Mouse (Mus musculus) limb, embryonic 13.5 days (tissue): Measurements from ENCODE around the gene Ubr2. TPM values are rescaled to one million over a fixed set of nuclear protein-coding genes. Genes with fewer than 3 reads are reported as not detected.

ENCODE experiments used
- ATAC-seq: fragments of 200-750 bp; cut with Nextera tagmentation; 2 replicates; pipeline ENCODE4 v1.8.0; 2017; ENCODE audit warnings: low read depth, moderate number of reproducible peaks, moderate TSS enrichment; ENCODE audit not compliant: low FRiP score
- H3K27ac ChIP-seq: fragments of 300-500 bp; sonication (generic); 2 replicates; pipeline ENCODE4 v1.5.1; 2015; ENCODE audit warnings: inconsistent platforms, mild to moderate bottlenecking, moderate library complexity
- H3K27me3 ChIP-seq: fragments of 300-500 bp; sonication (generic); 2 replicates; pipeline ENCODE4 v1.6.1; 2015; ENCODE audit warnings: mild to moderate bottlenecking, inconsistent platforms
- H3K36me3 ChIP-seq: fragments of 300-500 bp; sonication (generic); 2 replicates; pipeline ENCODE4 v1.6.1; 2015; ENCODE audit warnings: inconsistent platforms, mild to moderate bottlenecking, moderate library complexity
- H3K4me1 ChIP-seq: fragments of 300-500 bp; sonication (generic); 2 replicates; pipeline ENCODE4 v1.6.1; 2015; ENCODE audit warnings: inconsistent platforms
- H3K4me2 ChIP-seq: fragments of 300-500 bp; sonication (generic); replicated peaks from 2 replicates; pipeline ENCODE4 v1.6.1; 2015; ENCODE audit warnings: inconsistent platforms, mild to moderate bottlenecking, moderate library complexity
- H3K4me3 ChIP-seq: fragments of 300-500 bp; sonication (generic); 2 replicates; pipeline ENCODE4 v1.5.1; 2015; ENCODE audit warnings: moderate library complexity, mild to moderate bottlenecking, inconsistent platforms
- H3K9ac ChIP-seq: fragments of 300-500 bp; sonication (generic); 2 replicates; pipeline ENCODE4 v1.6.1; 2015; ENCODE audit warnings: mild to moderate bottlenecking, inconsistent platforms
- H3K9me3 ChIP-seq: fragments of 300-500 bp; sonication (generic); 2 replicates; pipeline ENCODE4 v1.6.1; 2016; ENCODE audit warnings: inconsistent platforms
- WGBS: fragments of 180-500 bp; shearing (Covaris S2); methylation state at CpG from one replicate; pipeline ENCODE4 v1.1.7; 2015; 5-methylcytosine and 5-hydroxymethylcytosine counted together
- polyA plus RNA-seq: library from polyadenylated mRNA; unstranded; fragments of >200 nt; fragmentation: Nextera tagmentation; extraction: Ambion mirVana; gene quantifications from 2 replicates; pipeline ENCODE4 v1.2.1, GENCODE M21; 2015

The Ubr2 gene
- polyA plus RNA-seq, 1 experiment from 2014 or later: 18.0 TPM

DNA sequence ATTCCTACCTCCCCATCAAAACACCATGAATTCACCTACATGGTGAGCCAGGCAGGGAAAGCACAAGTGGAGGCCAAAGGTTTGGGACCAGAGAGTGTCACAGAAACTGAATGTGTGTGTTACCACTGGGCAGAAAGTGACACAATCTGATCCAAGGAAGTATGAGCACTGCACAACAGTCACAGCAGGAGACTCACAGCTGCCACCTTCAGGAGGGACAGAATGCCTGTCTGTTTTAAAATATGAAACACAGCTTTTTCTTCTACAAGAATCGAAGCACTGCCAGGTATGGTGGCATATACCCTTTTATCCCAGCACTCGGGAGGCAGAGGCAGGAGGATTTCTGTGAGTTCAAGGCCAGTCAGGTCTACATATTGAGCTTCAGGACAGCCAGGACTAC, 52.3 kb downstream of the Ubr2 start:
- H3K36me3 ChIP-seq: peaks cover 98% of the 10 kb centered on the region
- no peak for ATAC-seq
- H3K9me3 ChIP-seq: no peaks in the 10 kb centered on the region
- H3K4me3 ChIP-seq: no peak overlapping the region
- H3K27ac ChIP-seq: no peak overlapping the region
- no peaks in the 10 kb centered on the region for H3K4me1 ChIP-seq
- H3K4me2 ChIP-seq: no peak overlapping the region
- H3K9ac ChIP-seq: no peak overlapping the region
- 94% methylated on average over 2 of the region's 2 CpGs for WGBS
- H3K27me3 ChIP-seq: no peaks in the 10 kb centered on the region

- ATAC-seq: no peak
- Histone ChIP-seq H3K4me3 (no peak overlapping the region), H3K9ac (no peak overlapping the region), H3K4me2 (no peak overlapping the region), H3K27me3 (no peaks in the 10 kb centered on the region), H3K36me3 (peaks cover 81% of the 10 kb centered on the region), H3K9me3 (no peaks in the 10 kb centered on the region), H3K4me1 (no peaks in the 10 kb centered on the region), H3K27ac (no peak overlapping the region)
- 93% methylated on average over 9 of the region's 9 CpGs for WGBS
Measured at GRCm38 (mm10) chr17:46946276-46946675, 64.1 kb downstream of the Ubr2 start.

DNA sequence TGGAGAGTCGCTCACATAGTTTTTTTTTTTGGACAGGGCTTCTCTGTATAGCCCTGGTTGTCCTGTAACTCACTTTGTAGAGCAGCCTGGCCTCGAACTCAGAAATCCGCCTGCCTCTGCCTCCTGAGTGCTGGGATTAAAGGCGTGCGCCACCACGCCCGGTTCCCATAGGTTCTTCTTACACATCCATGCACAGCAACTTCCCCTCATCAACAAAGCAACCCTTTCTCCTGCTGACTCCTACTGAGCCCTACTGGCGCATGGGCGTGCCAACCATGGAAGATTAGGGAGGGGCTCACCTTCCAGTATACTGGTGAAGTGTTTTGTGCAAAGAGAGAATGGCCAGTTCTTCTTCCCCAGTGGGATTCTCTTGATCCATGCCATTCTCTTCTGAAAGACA, 67.9 kb downstream of the Ubr2 start:
- Histone ChIP-seq H3K27me3 (no peaks in the 10 kb centered on the region), H3K9ac (no peak overlapping the region), H3K4me2 (no peak overlapping the region), H3K9me3 (no peaks in the 10 kb centered on the region), H3K4me1 (no peaks in the 10 kb centered on the region), H3K4me3 (no peak overlapping the region), H3K36me3 (peaks cover 96% of the 10 kb centered on the region), H3K27ac (no peak overlapping the region)
- 90% methylated on average over 9 of the region's 9 CpGs for WGBS
- no peak for ATAC-seq

DNA sequence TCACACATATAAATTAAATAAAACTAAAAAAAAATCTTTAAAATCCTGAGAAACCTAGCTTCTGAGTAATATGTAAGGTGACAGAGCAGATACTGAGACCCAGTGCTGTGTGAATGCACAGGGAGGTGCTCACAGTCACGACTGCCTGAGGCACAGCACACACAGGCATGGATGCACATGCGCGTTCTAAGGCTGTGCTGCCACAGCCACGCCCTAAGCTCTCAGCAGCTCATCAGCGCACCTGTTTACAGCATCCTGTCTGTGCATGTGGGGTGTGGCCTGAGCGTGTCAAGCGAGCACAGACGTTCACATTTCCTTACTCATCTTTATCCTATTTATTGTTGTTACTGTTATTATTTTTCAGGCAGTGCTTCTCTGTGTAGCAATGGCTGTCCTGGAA, 69.9 kb downstream of the Ubr2 start:
- H3K27me3 ChIP-seq: no peaks in the 10 kb centered on the region
- H3K4me3 ChIP-seq: no peak overlapping the region
- peaks cover 98% of the 10 kb centered on the region for H3K36me3 ChIP-seq
- no peaks in the 10 kb centered on the region for H3K4me1 ChIP-seq
- ATAC-seq: no peak
- no peak overlapping the region for H3K4me2 ChIP-seq
- no peaks in the 10 kb centered on the region for H3K9me3 ChIP-seq
- no peak overlapping the region for H3K9ac ChIP-seq
- no peak overlapping the region for H3K27ac ChIP-seq
- WGBS: 93% methylated on average over 8 of the region's 8 CpGs

- peaks cover 98% of the 10 kb centered on the region for H3K36me3 ChIP-seq
- H3K4me1 ChIP-seq: no peaks in the 10 kb centered on the region
Measured at GRCm38 (mm10) chr17:46933557-46934348, 76.6 kb downstream of the Ubr2 start.

GRCm38 (mm10) chr17:46932961-46933360, 77.4 kb downstream of the Ubr2 start:
- no peak overlapping the region for H3K4me3 ChIP-seq
- H3K27ac ChIP-seq: no peak overlapping the region
- H3K27me3 ChIP-seq: no peaks in the 10 kb centered on the region
- no peak for ATAC-seq
- H3K9me3 ChIP-seq: no peaks in the 10 kb centered on the region
- 95% methylated on average over 5 of the region's 5 CpGs for WGBS
- H3K9ac ChIP-seq: no peak overlapping the region
- H3K36me3 ChIP-seq: peaks cover 98% of the 10 kb centered on the region
- H3K4me2 ChIP-seq: no peak overlapping the region
- H3K4me1 ChIP-seq: no peaks in the 10 kb centered on the region

More at GRCm38 (mm10) chr17:46933557-46934348, 76.6 kb downstream of the Ubr2 start:
- WGBS: 83% methylated on average over 19 of the region's 19 CpGs
- no peak overlapping the region for H3K27ac ChIP-seq
- no peak overlapping the region for H3K9ac ChIP-seq
- no peaks in the 10 kb centered on the region for H3K9me3 ChIP-seq
- H3K27me3 ChIP-seq: no peaks in the 10 kb centered on the region
- no peak overlapping the region for H3K4me2 ChIP-seq
- no peak for ATAC-seq
- H3K4me3 ChIP-seq: no peak overlapping the region

DNA sequence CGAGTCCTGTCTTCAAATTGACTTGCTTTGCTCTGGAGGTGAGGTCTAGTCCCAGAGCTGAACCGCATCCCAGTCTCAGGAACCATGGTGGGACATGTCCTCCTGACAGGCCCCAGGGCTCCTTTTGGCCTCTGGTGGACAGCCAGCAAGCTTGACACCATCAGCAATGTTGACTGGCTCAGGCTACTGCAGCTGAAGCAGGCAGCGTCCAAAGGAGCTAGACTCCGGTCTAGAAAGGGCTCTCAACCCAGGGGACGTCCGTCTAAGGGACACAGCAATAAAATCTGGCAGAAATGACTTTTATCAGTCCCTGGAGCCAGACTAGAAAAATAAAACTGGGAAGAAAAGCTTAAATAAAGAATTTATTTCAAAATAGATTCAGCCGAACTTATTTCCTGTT, 80.5 kb downstream of the Ubr2 start:
- Histone ChIP-seq H3K4me1 (no peaks in the 10 kb centered on the region), H3K9me3 (no peaks in the 10 kb centered on the region), H3K27ac (no peak overlapping the region), H3K4me2 (no peak overlapping the region), H3K4me3 (no peak overlapping the region), H3K9ac (no peak overlapping the region), H3K27me3 (no peaks in the 10 kb centered on the region), H3K36me3 (peaks cover 71% of the 10 kb centered on the region)
- ATAC-seq: no peak
- 87% methylated on average over 7 of the region's 7 CpGs for WGBS

- Histone ChIP-seq H3K9ac (no peak overlapping the region), H3K9me3 (no peaks in the 10 kb centered on the region), H3K36me3 (peaks cover 65% of the 10 kb centered on the region), H3K4me3 (no peak overlapping the region), H3K27ac (no peak overlapping the region), H3K4me2 (no peak overlapping the region), H3K27me3 (no peaks in the 10 kb centered on the region), H3K4me1 (no peaks in the 10 kb centered on the region)
- 67% methylated on average over 12 of the region's 12 CpGs for WGBS
- ATAC-seq: no peak
Measured at GRCm38 (mm10) chr17:46929277-46929676, 81.1 kb downstream of the Ubr2 start.

GRCm38 (mm10) chr17:46927781-46928180, 82.6 kb downstream of the Ubr2 start:
- Histone ChIP-seq H3K27ac (no peak overlapping the region), H3K36me3 (peaks cover 50% of the 10 kb centered on the region), H3K9ac (no peak overlapping the region), H3K4me1 (no peaks in the 10 kb centered on the region), H3K27me3 (no peaks in the 10 kb centered on the region), H3K4me2 (no peak overlapping the region), H3K4me3 (no peak overlapping the region), H3K9me3 (no peaks in the 10 kb centered on the region)
- no peak for ATAC-seq
- WGBS: 93% methylated on average over 5 of the region's 5 CpGs

DNA sequence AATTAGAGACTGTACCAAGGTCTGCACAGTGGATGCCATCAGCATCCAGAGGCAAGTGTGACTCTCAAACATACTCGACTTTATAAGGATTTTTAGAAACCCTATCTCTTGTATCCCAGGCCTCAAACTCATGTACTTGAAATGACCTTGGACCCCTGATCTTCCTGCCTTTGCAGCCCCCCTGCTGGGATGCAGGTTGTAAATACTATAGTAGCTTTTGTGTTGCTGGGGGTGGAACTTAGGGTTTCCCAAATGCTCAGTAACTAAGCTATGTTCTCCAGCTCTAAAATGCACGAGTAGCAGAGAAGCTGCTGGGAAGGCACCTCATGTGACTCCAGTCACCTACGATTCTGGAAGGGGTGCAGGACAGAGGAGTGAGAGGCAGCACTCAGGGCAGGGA, 83.4 kb downstream of the Ubr2 start:
- H3K4me2 ChIP-seq: no peak overlapping the region
- H3K4me3 ChIP-seq: no peak overlapping the region
- WGBS: 67% methylated on average over 3 of the region's 3 CpGs
- H3K36me3 ChIP-seq: peaks cover 41% of the 10 kb centered on the region
- H3K9ac ChIP-seq: no peak overlapping the region
- H3K27ac ChIP-seq: no peak overlapping the region
- no peaks in the 10 kb centered on the region for H3K4me1 ChIP-seq
- no peaks in the 10 kb centered on the region for H3K27me3 ChIP-seq
- ATAC-seq: no peak
- H3K9me3 ChIP-seq: no peaks in the 10 kb centered on the region

GRCm38 (mm10) chr17:46926192-46926591, 84.2 kb downstream of the Ubr2 start:
- H3K4me3 ChIP-seq: no peak overlapping the region
- no peaks in the 10 kb centered on the region for H3K4me1 ChIP-seq
- H3K4me2 ChIP-seq: no peak overlapping the region
- no peak overlapping the region for H3K27ac ChIP-seq
- no peak for ATAC-seq
- 72% methylated on average over 6 of the region's 6 CpGs for WGBS
- H3K9me3 ChIP-seq: no peaks in the 10 kb centered on the region
- no peak overlapping the region for H3K9ac ChIP-seq
- H3K27me3 ChIP-seq: no peaks in the 10 kb centered on the region
- peaks cover 34% of the 10 kb centered on the region for H3K36me3 ChIP-seq

DNA sequence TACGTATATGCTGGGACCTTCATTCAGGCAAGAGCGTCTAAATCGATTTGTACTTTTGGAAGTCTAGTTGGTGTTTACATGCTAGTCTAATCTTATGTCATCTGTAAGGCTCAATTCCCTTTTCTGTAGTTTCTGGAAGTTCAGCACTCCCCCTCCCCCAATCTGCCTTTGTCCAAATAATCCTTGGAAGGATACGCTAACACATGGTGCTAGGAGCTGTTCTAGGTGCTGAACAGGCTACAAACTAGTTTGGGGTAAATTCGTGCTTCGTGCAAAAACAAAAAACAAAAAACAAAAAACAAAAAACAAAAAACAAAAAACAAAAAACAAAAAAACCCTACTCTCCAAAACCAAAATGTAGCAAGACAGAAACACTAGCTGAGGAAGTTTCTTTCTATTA, 89.5 kb downstream of the Ubr2 start:
- WGBS: 65% methylated on average over 6 of the region's 6 CpGs
- Histone ChIP-seq H3K4me1 (no peaks in the 10 kb centered on the region), H3K36me3 (no peaks in the 10 kb centered on the region), H3K27me3 (no peaks in the 10 kb centered on the region), H3K4me2 (no peak overlapping the region), H3K9ac (no peak overlapping the region), H3K27ac (no peak overlapping the region), H3K4me3 (no peak overlapping the region), H3K9me3 (no peaks in the 10 kb centered on the region)
- ATAC-seq: no peak

DNA sequence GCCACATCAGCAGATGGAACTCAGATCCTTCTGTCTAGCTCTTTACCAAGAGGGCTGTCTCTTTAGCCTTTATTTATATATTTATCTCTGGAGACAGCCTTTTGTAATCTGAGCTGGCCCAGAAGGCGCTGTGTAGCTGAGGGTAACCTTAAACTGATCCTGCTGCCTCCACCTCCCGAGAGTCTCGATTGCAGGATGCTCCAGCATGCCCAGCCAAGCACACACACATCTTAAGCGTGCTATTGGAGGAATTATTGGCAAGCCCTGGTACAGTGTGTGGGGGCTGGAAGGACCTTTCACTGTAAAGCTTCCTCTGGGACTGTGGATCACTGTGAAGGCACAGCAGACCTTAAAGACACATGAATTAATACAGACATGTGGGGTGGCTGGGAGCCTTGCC, 91.4 kb downstream of the Ubr2 start:
- H3K9me3 ChIP-seq: no peaks in the 10 kb centered on the region
- no peak overlapping the region for H3K4me2 ChIP-seq
- H3K27me3 ChIP-seq: no peaks in the 10 kb centered on the region
- WGBS: 15% methylated on average over 4 of the region's 4 CpGs
- no peak overlapping the region for H3K4me3 ChIP-seq
- no peaks in the 10 kb centered on the region for H3K36me3 ChIP-seq
- ATAC-seq: no peak
- no peak overlapping the region for H3K27ac ChIP-seq
- H3K9ac ChIP-seq: no peak overlapping the region
- H3K4me1 ChIP-seq: no peaks in the 10 kb centered on the region
